Mouse (Mus musculus) midbrain, postnatal 0 days (tissue): ENCODE measurements around the gene Kri1. TPM values are rescaled to one million over a fixed set of nuclear protein-coding genes. Genes with fewer than 3 reads are reported as not detected.

Experiments
- ATAC-seq: fragments of 200-750 bp; cut with Nextera tagmentation; 2 replicates; pipeline ENCODE4 v1.8.0; 2017; ENCODE audit warnings: moderate number of reproducible peaks, mild to moderate bottlenecking, moderate TSS enrichment, moderate library complexity; ENCODE audit not compliant: low FRiP score
- DNase-seq: peaks from one replicate; pipeline ENCODE4 v3.0.0-alpha.2; 2015; ENCODE audit warnings: low spot score
- H3K27ac ChIP-seq: fragments of 300-500 bp; sonication (generic); 2 replicates; pipeline ENCODE4 v1.5.1; 2014; ENCODE audit warnings: low read depth, mild to moderate bottlenecking, low read length, mixed read lengths
- H3K27me3 ChIP-seq: fragments of 300-500 bp; sonication (generic); 2 replicates; pipeline ENCODE4 v1.6.1; 2014; ENCODE audit warnings: low read length, control low read depth, mixed read lengths; ENCODE audit not compliant: insufficient read depth
- H3K36me3 ChIP-seq: fragments of 300-500 bp; sonication (generic); 2 replicates; pipeline ENCODE4 v1.6.1; 2014; ENCODE audit warnings: low read length, control low read depth, mixed read lengths; ENCODE audit not compliant: insufficient read depth
- H3K4me1 ChIP-seq: fragments of 300-500 bp; sonication (generic); 2 replicates; pipeline ENCODE4 v1.6.1; 2014; ENCODE audit warnings: mild to moderate bottlenecking, control low read depth, antibody characterized with exemption, low read length, mixed read lengths; ENCODE audit not compliant: insufficient read depth
- H3K4me2 ChIP-seq: fragments of 300-500 bp; sonication (generic); 2 replicates; pipeline ENCODE4 v1.6.1; 2014; ENCODE audit warnings: low read depth, mild to moderate bottlenecking, low read length, mixed read lengths; ENCODE audit not compliant: poor library complexity, severe bottlenecking
- H3K4me3 ChIP-seq: fragments of 300-500 bp; sonication (generic); 2 replicates; pipeline ENCODE4 v1.5.1; 2014; ENCODE audit warnings: low read depth, mild to moderate bottlenecking, low read length, moderate library complexity
- H3K9ac ChIP-seq: fragments of 300-500 bp; sonication (generic); replicated peaks from 2 replicates; pipeline ENCODE4 v1.6.1; 2014; ENCODE audit warnings: mild to moderate bottlenecking, low read length, moderate library complexity, mixed read lengths; ENCODE audit not compliant: poor library complexity, severe bottlenecking
- H3K9me3 ChIP-seq: fragments of 300-500 bp; sonication (generic); 2 replicates; pipeline ENCODE4 v1.6.1; 2016; ENCODE audit warnings: low read length, control low read depth
- CTCF ChIP-seq: IDR thresholded peaks from 2 replicates; pipeline ENCODE4 v1.5.1; 2016; ENCODE audit warnings: antibody characterized with exemption, mild to moderate bottlenecking
- WGBS: fragments of 180-500 bp; shearing (Covaris S2); extraction: QIAGEN DNeasy Blood & Tissue Kit; methylation state at CpG from one replicate; pipeline ENCODE4 v1.1.7; 2014; 5-methylcytosine and 5-hydroxymethylcytosine counted together
- polyA plus RNA-seq: library from polyadenylated mRNA; unstranded; fragments of >200 nt; fragmentation: Nextera tagmentation; extraction: Ambion mirVana; gene quantifications from 2 replicates; pipeline ENCODE4 v1.2.1, GENCODE M21; 2015
- total RNA-seq: library from RNA; depleted of rRNA; stranded (reverse); fragments of >200 nt; gene quantifications from 2 replicates; pipeline ENCODE4 v1.2.3, GENCODE M21; 2014

The Kri1 gene
- total and polyA plus RNA-seq, 2 experiments from 2014 or later, result 11.7 to 25.9 TPM

GRCm38 (mm10) chr9:21313394-21313793 lies 25.6 kb upstream of the Kri1 start:
- H3K4me1 ChIP-seq, result no peaks in the 10 kb centered on the region
- ATAC-seq (peak; percentile 55; the same call in 1 of the 2 replicates), DNase-seq (peak; percentile 72)
- H3K4me3 ChIP-seq, result no peak overlapping the region
- no peak overlapping the region for H3K27ac ChIP-seq
- no peak overlapping the region for H3K4me2 ChIP-seq
- H3K9ac ChIP-seq, result no peak overlapping the region
- peak; percentile 88 for TF ChIP-seq CTCF
- H3K27me3 ChIP-seq, result no peaks in the 10 kb centered on the region
- WGBS, result 10% methylated on average over 11 of the region's 11 CpGs
- no peaks in the 10 kb centered on the region for H3K9me3 ChIP-seq
- no peaks in the 10 kb centered on the region for H3K36me3 ChIP-seq

- Histone ChIP-seq H3K9ac (no peak within 1 kb of the TSS), H3K36me3 (no peaks in the 10 kb centered on the region), H3K27ac (no peak within 1 kb of the TSS), H3K4me2 (peak within 1 kb of the TSS; percentile 42), H3K4me1 (no peaks in the 10 kb centered on the region), H3K4me3 (peak within 1 kb of the TSS; percentile 25), H3K9me3 (no peaks in the 10 kb centered on the region), H3K27me3 (no peaks in the 10 kb centered on the region)
- DNase-seq, result peak; percentile 40
- TF ChIP-seq CTCF, result peak; percentile 47
- no peak for ATAC-seq
- WGBS, result 15% methylated on average over 35 of the region's 35 CpGs
Measured at GRCm38 (mm10) chr9:21312134-21312533, 24.4 kb upstream of the Kri1 start, which contains the start of gene Ap1m2. TSS of gene Ap1m2 (minus strand) at chr9:21312337.

DNA sequence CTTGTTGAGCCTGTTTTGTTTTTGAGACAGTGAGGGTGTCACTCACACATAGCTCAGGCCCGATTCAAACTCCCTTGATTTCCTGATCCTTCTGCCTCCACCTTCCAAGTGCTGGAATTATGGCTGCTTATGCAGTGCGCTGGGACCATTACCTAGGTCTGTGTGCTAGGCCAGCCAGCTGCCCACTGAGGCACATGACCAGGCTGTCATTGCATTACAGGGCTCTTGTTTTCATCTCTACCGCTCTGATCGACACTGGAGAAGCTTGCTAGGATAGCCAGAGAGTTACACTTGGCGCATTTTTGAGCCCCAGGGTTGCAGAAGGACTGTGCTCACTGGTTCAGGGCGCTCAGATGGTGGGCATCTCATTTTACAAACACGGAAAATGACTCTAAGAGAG lies 23.9 kb upstream of the Kri1 start:
- Histone ChIP-seq H3K9me3 (no peaks in the 10 kb centered on the region), H3K9ac (no peak overlapping the region), H3K4me2 (peak overlapping the region; percentile 42), H3K4me3 (peak overlapping the region; percentile 25), H3K36me3 (no peaks in the 10 kb centered on the region), H3K27ac (no peak overlapping the region), H3K4me1 (no peaks in the 10 kb centered on the region), H3K27me3 (no peaks in the 10 kb centered on the region)
- no peak for ATAC-seq
- DNase-seq, result no peak
- no peak for TF ChIP-seq CTCF
- WGBS, result 29% methylated on average over 7 of the region's 7 CpGs

DNA sequence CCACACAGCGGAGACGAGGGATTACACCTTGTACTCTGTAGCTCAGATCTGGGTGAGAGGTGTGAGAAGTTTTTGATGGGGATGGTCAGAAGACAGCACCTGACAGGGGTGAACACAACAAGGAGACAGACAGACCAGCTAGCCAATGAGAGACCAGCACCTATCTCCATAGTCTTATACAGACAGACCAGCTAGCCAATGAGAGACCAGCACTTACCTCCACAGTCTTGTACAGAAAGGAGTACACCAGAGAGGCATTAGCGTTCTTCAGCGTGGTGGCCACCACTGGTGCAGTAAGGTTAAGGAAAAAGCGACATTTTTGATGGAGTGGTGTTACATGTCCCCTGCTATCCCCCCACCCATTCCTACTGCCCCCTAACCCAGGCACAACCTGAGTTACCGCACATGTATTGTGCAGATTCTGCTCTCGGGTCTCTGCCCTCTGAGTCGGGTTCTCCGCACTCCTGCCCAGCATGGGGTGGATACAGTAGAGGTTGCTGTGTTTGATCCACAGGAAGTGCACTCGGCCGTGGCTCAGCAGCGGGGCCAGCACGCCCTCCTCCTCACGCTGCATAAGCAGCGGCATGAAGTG lies 21.5 kb upstream of the Kri1 start:
- no peak overlapping the region for H3K27ac ChIP-seq
- H3K4me1 ChIP-seq, result no peaks in the 10 kb centered on the region
- WGBS, result 69% methylated on average over 15 of the region's 15 CpGs
- DNase-seq, result no peak
- H3K4me3 ChIP-seq, result no peak overlapping the region
- TF ChIP-seq CTCF, result no peak
- H3K4me2 ChIP-seq, result no peak overlapping the region
- H3K36me3 ChIP-seq, result no peaks in the 10 kb centered on the region
- H3K9me3 ChIP-seq, result no peaks in the 10 kb centered on the region
- no peak for ATAC-seq
- H3K9ac ChIP-seq, result no peak overlapping the region
- H3K27me3 ChIP-seq, result no peaks in the 10 kb centered on the region

DNA sequence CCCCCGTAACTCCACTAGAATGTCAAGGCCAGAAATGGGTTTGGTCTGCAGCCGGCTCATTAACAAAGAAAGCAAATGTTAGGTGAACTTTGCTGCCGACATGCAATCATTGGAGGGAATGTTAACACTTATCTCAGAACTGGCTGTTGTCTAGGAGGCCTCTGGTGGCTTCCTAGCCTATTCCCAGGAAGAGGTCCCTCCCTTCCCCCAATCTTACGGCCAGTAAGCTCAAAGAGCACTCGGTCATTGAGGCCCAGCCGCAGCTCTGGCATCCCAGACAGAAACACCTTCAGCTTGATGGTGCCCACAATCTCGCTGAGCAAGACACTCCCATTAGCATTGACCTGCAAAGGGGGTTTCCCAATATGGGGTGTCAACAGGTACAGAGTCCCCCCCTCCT lies 17.3 kb upstream of the Kri1 start:
- no peak overlapping the region for H3K27ac ChIP-seq
- no peak overlapping the region for H3K9ac ChIP-seq
- H3K4me1 ChIP-seq, result no peaks in the 10 kb centered on the region
- ATAC-seq (no peak), DNase-seq (no peak)
- H3K4me2 ChIP-seq, result no peak overlapping the region
- no peaks in the 10 kb centered on the region for H3K9me3 ChIP-seq
- H3K4me3 ChIP-seq, result no peak overlapping the region
- H3K27me3 ChIP-seq, result no peaks in the 10 kb centered on the region
- H3K36me3 ChIP-seq, result no peaks in the 10 kb centered on the region
- WGBS, result 87% methylated on average over 7 of the region's 7 CpGs
- TF ChIP-seq CTCF, result no peak

DNA sequence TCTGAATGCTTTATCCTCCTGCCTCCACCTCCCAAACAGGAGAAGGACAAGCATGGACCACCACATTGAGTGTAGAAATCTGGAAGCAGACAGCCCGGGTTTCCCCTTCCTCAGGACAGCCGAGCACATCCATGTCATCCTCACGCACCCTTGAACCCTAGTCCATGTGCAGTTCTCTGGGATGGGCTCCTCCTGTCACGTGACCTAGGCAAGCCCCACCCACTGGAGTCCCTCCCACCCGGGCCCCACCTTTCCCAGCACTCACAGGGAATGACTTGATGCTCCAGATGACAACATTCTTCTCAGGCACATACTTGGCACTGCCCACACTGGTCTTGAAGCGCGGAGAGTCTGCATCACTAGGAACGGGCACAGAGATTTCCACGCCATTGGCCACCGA lies 11.2 kb upstream of the Kri1 start:
- no peaks in the 10 kb centered on the region for H3K9me3 ChIP-seq
- 81% methylated on average over 10 of the region's 10 CpGs for WGBS

More for the DNA sequence above, 11.2 kb upstream of the Kri1 start:
- H3K4me2 ChIP-seq, result no peak overlapping the region
- ATAC-seq, result no peak
- H3K4me3 ChIP-seq, result no peak overlapping the region
- no peak for DNase-seq
- H3K36me3 ChIP-seq, result no peaks in the 10 kb centered on the region
- H3K27ac ChIP-seq, result no peak overlapping the region
- no peak for TF ChIP-seq CTCF
- H3K27me3 ChIP-seq, result no peaks in the 10 kb centered on the region
- no peak overlapping the region for H3K9ac ChIP-seq
- H3K4me1 ChIP-seq, result no peaks in the 10 kb centered on the region
